Mouse (Mus musculus): ENCODE results near the gene Chadl. TPM values are rescaled to one million over a fixed set of nuclear protein-coding genes. Genes with fewer than 3 reads are reported as not detected.

The Chadl gene
- total RNA-seq, 2 experiments from 2014 or later: 3.9 to 4.3 TPM

Other genes with a start within 250 kb of the Chadl start
- 100 to 1,000 TPM; 154 to 155 TPM for gene Rbx1, start 231.0 kb downstream of the Chadl start, total RNA-seq (2021)
- 10 to 100 TPM; 78.9 to 84.0 TPM for gene Ep300, start 111.9 kb downstream of the Chadl start, total RNA-seq (2021)
- 10 to 100 TPM; 22.7 to 23.6 TPM for gene L3mbtl2, start 33.4 kb downstream of the Chadl start, total RNA-seq (2021)
- 10 to 100 TPM; 94.6 to 98.5 TPM for gene Zc3h7b, start 47.8 kb upstream of the Chadl start, total RNA-seq (2021)
- gene Rangap1, start 48.2 kb upstream of the Chadl start, total RNA-seq (2021): 10 to 100 TPM; 53.6 to 62.6 TPM
- gene Tef, start 105.1 kb upstream of the Chadl start, total RNA-seq (2021): 10 to 100 TPM; 84.6 to 86.1 TPM
- gene Tob2, start 161.5 kb upstream of the Chadl start, total RNA-seq (2021): 10 to 100 TPM; 66.2 to 67.2 TPM
- 10 to 100 TPM; 62.7 to 71.2 TPM for gene Phf5a, start 174.6 kb upstream of the Chadl start, total RNA-seq (2021)
- 100 to 1,000 TPM; 498 to 540 TPM for gene Aco2, start 175.0 kb upstream of the Chadl start, total RNA-seq (2021)
- 10 to 100 TPM; 25.3 to 27.9 TPM for gene Polr3h, start 229.0 kb upstream of the Chadl start, total RNA-seq (2021)
- gene Csdc2, start 239.5 kb upstream of the Chadl start, total RNA-seq (2021): 10 to 100 TPM; 52.8 to 55.7 TPM

Data from adrenal gland, postnatal 4 days (tissue).